Comparison of ENCODE assay signal across 9 mouse cellular contexts in the genomic region with DNA sequence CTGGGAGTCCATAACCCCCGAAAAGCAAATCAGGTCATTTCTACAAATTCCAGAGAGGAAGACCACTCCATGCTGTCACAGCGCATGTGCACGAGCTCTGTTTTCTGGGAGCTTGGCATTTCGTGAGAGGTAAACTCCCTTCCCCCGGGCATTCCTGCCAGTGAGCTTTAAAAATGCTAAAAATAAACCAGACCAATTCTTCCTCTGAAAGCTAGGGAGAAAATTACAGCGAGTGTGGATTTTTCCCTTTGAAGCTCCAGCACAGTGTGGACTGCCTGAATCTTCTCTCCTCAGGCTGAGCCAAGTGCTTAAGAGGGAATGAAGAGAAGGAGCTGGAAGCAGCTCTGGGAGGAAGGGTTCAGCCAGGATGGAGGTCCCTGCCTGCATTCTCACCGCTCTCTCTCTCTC.
A peak's percentile ranks its signal among the peaks of the same experiment; 100 is the strongest.
DNase-seq lines count a peak whose midpoint lies in the region; ATAC-seq and TF ChIP-seq lines count a peak whose summit lies in the region.
"Had no signal": no experiment of that assay in that cellular context is flagged by ENCODE, and none has a peak within 500 bp of the region (broad histone marks: within the 10 kb centered on the region; RNA-seq: fewer than 3 reads in every experiment).

No protein-coding gene starts in this region.

- H3K9me3 ChIP-seq in heart, embryonic 14.5 days (ENCODE audit: control insufficient read depth, low read length), result no peaks in the 10 kb centered on the region; the same call in 1 of the 2 replicates
- H3K9me3 ChIP-seq in heart, embryonic 10.5 days, result no peaks in the 10 kb centered on the region
- no peaks in the 10 kb centered on the region for H3K9me3 ChIP-seq in hindbrain, postnatal 0 days (ENCODE audit: low read length)
- H3K9me3 ChIP-seq in neural tube, embryonic 15.5 days (replicated peaks), result no peaks in the 10 kb centered on the region
- H3K9me3 ChIP-seq: liver, embryonic 15.5 days had no signal

- H3K4me3 ChIP-seq in heart, embryonic 14.5 days (ENCODE audit: control insufficient read depth in 1 of 2, insufficient read depth in 1 of 2, low read depth in 1 of 2, low read length in 2 of 2), result no peak overlapping the region
- H3K4me3 ChIP-seq in heart, embryonic 10.5 days, result no peak overlapping the region
- no peak overlapping the region for H3K4me3 ChIP-seq in hindbrain, postnatal 0 days (ENCODE audit: low read length)
- no peak overlapping the region for H3K4me3 ChIP-seq in neural tube, embryonic 15.5 days (replicated peaks)
- H3K4me3 ChIP-seq: liver, embryonic 15.5 days had no signal

- 0 out of 2 replicates have a peak, but pooled peaks have one; percentile 2 for TF ChIP-seq CTCF in hindbrain, postnatal 0 days (IDR thresholded peaks at IDR 0.05; ENCODE audit: low read depth)

- peak overlapping the region in 1 of 2 experiments; percentile 27; a peak in 1 of 4 replicates for H3K27ac ChIP-seq in heart, embryonic 14.5 days (replicated peaks in 1 of 2; ENCODE audit: control insufficient read depth in 1 of 2, insufficient read depth in 1 of 2, low read depth in 2 of 2, low read length in 2 of 2)
- no peak overlapping the region for H3K27ac ChIP-seq in heart, embryonic 10.5 days
- H3K27ac ChIP-seq in hindbrain, postnatal 0 days, result peak overlapping the region; percentile 54; the same call in 1 of the 2 replicates
- H3K27ac ChIP-seq in neural tube, embryonic 15.5 days (replicated peaks), result peak overlapping the region; percentile 42
- H3K27ac ChIP-seq: liver, embryonic 15.5 days had no signal

- H3K4me1 ChIP-seq in heart, embryonic 14.5 days (ENCODE audit: control insufficient read depth in 2 of 2, insufficient read depth in 2 of 2, low read length in 2 of 2), result peaks cover 10 to 16% of the 10 kb centered on the region in 2 experiments
- H3K4me1 ChIP-seq in heart, embryonic 10.5 days, result peaks cover 34% of the 10 kb centered on the region
- peaks cover 4% of the 10 kb centered on the region; the same call in 1 of the 2 replicates for H3K4me1 ChIP-seq in hindbrain, postnatal 0 days (ENCODE audit: insufficient read depth, low read length)
- peaks cover 24% of the 10 kb centered on the region for H3K4me1 ChIP-seq in neural tube, embryonic 15.5 days
- H3K4me1 ChIP-seq: liver, embryonic 15.5 days had no signal

- H3K36me3 ChIP-seq in heart, embryonic 14.5 days (ENCODE audit: control insufficient read depth, insufficient read depth, low read length), result peaks cover 26% of the 10 kb centered on the region
- peaks cover 22% of the 10 kb centered on the region; the same call in 1 of the 2 replicates for H3K36me3 ChIP-seq in heart, embryonic 10.5 days
- H3K36me3 ChIP-seq in hindbrain, postnatal 0 days (ENCODE audit: insufficient read depth, low read length), result no peaks in the 10 kb centered on the region
- H3K36me3 ChIP-seq in neural tube, embryonic 15.5 days, result no peaks in the 10 kb centered on the region

- peak overlapping the region; percentile 24; the same call in 1 of the 2 replicates for H3K4me2 ChIP-seq in heart, embryonic 14.5 days (ENCODE audit: low read length)
- peak overlapping the region; percentile 18; the same call in 1 of the 2 replicates for H3K4me2 ChIP-seq in hindbrain, postnatal 0 days (ENCODE audit: low read depth, low read length)
- H3K4me2 ChIP-seq in neural tube, embryonic 15.5 days, result peak overlapping the region; percentile 4; the same call in 1 of the 2 replicates
- H3K4me2 ChIP-seq: liver, embryonic 15.5 days had no signal

- 0 out of 2 replicates have a peak overlapping the region, but pooled peaks have one; percentile 27 for H3K9ac ChIP-seq in heart, embryonic 14.5 days (ENCODE audit: low read length)
- H3K9ac ChIP-seq in hindbrain, postnatal 0 days (replicated peaks; ENCODE audit: low read length), result no peak overlapping the region
- no peak overlapping the region for H3K9ac ChIP-seq in neural tube, embryonic 15.5 days (replicated peaks)
- H3K9ac ChIP-seq: liver, embryonic 15.5 days had no signal

- 35% methylated on average over 7 of the region's 7 CpGs for WGBS in heart, embryonic 14.5 days
- 48% methylated on average over 7 of the region's 7 CpGs for WGBS in heart, embryonic 10.5 days
- 56% methylated on average over 7 of the region's 7 CpGs for WGBS in hindbrain, postnatal 0 days
- WGBS in neural tube, embryonic 15.5 days, result 53% methylated on average over 7 of the region's 7 CpGs

- no peak for ATAC-seq in heart, embryonic 14.5 days (ENCODE audit: insufficient number of reproducible peaks, insufficient read depth, low FRiP score, low read depth)
- ATAC-seq in hindbrain, postnatal 0 days, result peak; percentile 68; the same call in 1 of the 2 replicates
- ATAC-seq in neural tube, embryonic 15.5 days (ENCODE audit: low FRiP score), result peak; percentile 38; the same call in 1 of the 2 replicates

- H3K27me3 ChIP-seq in heart, embryonic 14.5 days (ENCODE audit: control insufficient read depth, insufficient read depth, low read length), result no peaks in the 10 kb centered on the region
- no peaks in the 10 kb centered on the region for H3K27me3 ChIP-seq in heart, embryonic 10.5 days (ENCODE audit: insufficient read depth, poor library complexity, severe bottlenecking)
- no peaks in the 10 kb centered on the region for H3K27me3 ChIP-seq in hindbrain, postnatal 0 days (ENCODE audit: insufficient read depth, low read length)
- 0 out of 2 replicates have a peak, but pooled peaks cover 4% of the 10 kb centered on the region for H3K27me3 ChIP-seq in neural tube, embryonic 15.5 days (replicated peaks)
- H3K27me3 ChIP-seq: liver, embryonic 15.5 days had no signal

- no peak for DNase-seq in heart, embryonic 10.5 days (ENCODE audit: low spot score)
- DNase-seq in cerebellum, adult 8-10 months, result peak; percentile 53
- DNase-seq in hindbrain, postnatal 0 days (ENCODE audit: low spot score), result peak; percentile 52
- DNase-seq in B cell, adult 2 months, result no peak
- DNase-seq in gastrocnemius, postnatal 10 days, result no peak
- DNase-seq in spleen, postnatal 36 days (ENCODE audit: low spot score in 2 of 2), result no peak

Comparison
In these comparisons a context has a peak if more than half of its experiments do, and no peak if none do; other contexts are left out.
1. DNase-seq: peak in cerebellum, adult 8-10 months (single experiment) and hindbrain, postnatal 0 days (single experiment); none in heart, embryonic 10.5 days (single experiment), B cell, adult 2 months (0 of 2), gastrocnemius, postnatal 10 days (single experiment) and spleen, postnatal 36 days (0 of 2).
2. Peak in every context shown above with its lines, with median percentiles within 50 percentile points of each other: H3K4me2 ChIP-seq.